Mouse (Mus musculus): ENCODE results near the gene Clptm1l.

Clptm1l gene

DNA sequence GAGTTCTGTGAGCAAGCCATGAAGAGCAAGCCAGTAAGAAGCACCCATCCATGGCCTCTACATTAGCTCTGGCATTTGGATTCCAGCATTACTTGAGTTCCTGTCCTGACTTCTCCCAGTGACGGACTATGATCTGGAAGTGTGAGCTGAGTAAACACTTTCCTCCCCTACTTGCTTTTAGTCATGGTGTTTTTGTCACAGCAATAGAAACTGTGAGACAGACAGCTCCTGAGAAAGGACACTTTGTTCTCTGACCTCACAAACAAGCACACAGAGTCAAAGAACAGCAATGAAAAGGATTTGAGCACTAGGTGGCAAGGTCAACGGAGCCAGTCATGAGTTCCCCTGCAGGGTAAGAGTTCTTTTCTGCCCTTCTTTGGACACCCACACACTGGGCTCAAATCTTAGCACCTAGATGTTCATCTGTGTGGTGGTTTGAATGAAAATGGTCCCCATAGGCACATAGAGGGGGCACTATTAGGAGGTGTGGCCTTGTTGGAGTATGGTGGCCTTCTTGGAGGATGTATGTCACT is 56.4 kb downstream of the Clptm1l start:
- no peak for DNase-seq (ENCODE audit: low read depth)

All from 416B (cell line).